Mouse (Mus musculus): ENCODE measurements around the gene Dnajc25.

The Dnajc25 gene

DNA sequence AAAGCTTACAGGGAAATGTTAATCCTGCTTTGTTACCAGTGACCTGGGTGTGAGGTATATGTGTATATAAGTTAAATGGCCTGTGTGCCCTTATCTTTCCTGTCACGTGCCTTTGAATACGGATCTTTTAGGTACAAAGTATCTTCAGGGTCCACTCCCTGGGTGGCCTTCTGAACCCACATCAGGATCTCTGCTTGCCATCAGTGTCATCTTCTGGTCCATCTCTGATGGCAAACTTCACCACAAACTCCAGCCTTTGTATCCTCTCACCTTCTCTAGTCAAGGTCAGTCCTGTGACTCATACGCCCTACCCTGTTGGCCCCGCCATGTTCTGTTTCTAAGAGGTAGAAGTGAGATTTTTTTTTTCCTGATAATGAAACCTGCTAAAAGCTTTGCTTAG is at the start of gene Dnajc25:
Gene Dnajc25 (plus strand): TSS at position 301 of the 400 bp plus-strand sequence.
- DNase-seq (ENCODE audit: low read depth) = no peak

DNA sequence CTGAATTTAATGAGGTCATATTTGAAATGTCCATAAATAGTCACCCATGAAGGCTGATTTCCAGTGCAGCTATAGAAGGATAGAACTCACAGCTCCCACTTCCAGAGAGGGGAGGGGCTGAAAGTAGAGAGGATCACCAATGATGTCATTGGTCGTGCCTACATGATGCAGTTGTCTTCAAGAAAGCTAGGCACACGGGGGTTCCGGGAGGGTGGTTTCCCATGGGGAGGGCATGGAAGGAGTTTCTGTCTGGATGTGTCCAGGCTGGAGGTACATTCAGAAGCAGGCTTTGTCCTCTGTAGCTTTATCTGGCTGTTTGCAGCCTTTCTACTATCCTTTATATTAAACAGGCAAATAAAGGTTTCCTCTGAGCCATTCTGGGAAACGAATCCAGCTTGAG is 46.5 kb upstream of the Dnajc25 start:
- DNase-seq (ENCODE audit: low read depth) = no peak

- DNase-seq (ENCODE audit: low read depth) = no peak
Observed at GRCm38 (mm10) chr4:58952630-58953029, 42.2 kb upstream of the Dnajc25 start.

- DNase-seq (ENCODE audit: low read depth) = no peak
Observed at GRCm38 (mm10) chr4:58961719-58962118, 33.1 kb upstream of the Dnajc25 start.

- DNase-seq (ENCODE audit: low read depth) = no peak
Observed at GRCm38 (mm10) chr4:58963271-58963670, 31.6 kb upstream of the Dnajc25 start.

DNA sequence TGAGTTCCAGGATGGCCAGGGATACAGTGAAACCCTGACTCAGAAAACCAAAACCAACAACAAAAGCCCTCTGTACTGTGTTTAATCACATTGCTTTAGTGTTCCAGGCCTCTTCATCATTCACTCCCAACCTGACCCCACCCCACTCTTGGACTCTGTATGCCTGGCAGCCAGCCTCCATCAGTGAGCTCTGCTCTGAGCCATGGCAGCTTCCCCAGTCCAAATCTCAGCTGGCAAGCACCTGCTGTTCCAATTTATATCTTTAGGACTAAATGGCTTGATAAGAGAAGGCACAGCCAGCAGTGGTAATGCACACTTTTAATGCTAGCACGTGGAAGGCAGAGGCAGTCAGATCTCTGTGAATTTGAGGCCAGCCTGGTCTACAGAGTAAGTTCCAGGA is 29.7 kb upstream of the Dnajc25 start:
- DNase-seq (ENCODE audit: low read depth) = no peak

- no peak for DNase-seq (ENCODE audit: low read depth)
Observed at GRCm38 (mm10) chr4:58970678-58971077, 24.2 kb upstream of the Dnajc25 start.

DNA sequence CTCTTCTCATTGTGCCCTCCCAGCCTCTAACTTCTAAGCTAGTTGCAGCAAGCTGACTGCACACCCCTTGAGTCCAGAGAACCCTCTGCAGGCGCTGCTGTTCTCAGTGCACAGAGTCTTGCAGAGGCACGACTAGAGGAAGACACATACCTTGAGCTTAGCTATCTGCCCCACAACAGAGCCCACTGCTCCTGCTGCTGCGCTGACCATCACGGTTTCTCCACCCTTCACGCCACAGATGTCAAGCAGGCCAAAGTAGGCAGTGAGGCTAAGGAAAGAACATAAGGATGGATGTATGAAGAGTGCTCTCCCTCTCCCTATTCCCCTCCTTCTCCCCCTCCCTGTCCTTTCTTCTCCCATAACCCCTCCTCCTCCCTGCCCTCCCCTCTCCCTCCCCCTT is 19.2 kb upstream of the Dnajc25 start:
- no peak for DNase-seq (ENCODE audit: low read depth)

GRCm38 (mm10) chr4:58981421-58981820 is 13.4 kb upstream of the Dnajc25 start:
- DNase-seq (ENCODE audit: low read depth) = no peak

GRCm38 (mm10) chr4:58982806-58983205 is 12.1 kb upstream of the Dnajc25 start:
- DNase-seq (ENCODE audit: low read depth) = no peak

DNA sequence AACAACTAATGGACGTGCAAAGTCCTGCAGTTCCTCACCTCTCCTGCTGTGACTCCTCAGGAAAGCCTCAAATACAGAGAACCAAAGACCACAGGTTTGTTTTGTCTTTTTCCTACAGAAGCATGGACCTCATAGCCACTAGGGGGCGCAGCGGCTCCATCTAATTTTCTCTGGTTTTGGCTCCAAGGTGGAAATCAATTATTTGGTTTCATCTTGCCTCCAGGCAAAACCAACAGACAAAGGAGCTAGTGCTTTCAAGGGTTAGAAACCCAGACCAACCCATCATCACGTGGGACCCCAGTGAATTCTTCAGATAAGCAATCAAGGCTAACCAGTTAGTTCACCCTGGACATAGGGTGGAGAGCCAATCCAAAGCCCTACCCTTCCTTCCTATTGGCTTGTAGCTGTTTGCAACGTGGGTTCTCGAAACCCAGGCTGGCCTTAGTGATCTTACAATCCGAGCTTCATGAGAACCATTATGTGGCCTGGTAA is 9.7 kb upstream of the Dnajc25 start:
- peak; percentile 82 for DNase-seq (ENCODE audit: low read depth)

DNA sequence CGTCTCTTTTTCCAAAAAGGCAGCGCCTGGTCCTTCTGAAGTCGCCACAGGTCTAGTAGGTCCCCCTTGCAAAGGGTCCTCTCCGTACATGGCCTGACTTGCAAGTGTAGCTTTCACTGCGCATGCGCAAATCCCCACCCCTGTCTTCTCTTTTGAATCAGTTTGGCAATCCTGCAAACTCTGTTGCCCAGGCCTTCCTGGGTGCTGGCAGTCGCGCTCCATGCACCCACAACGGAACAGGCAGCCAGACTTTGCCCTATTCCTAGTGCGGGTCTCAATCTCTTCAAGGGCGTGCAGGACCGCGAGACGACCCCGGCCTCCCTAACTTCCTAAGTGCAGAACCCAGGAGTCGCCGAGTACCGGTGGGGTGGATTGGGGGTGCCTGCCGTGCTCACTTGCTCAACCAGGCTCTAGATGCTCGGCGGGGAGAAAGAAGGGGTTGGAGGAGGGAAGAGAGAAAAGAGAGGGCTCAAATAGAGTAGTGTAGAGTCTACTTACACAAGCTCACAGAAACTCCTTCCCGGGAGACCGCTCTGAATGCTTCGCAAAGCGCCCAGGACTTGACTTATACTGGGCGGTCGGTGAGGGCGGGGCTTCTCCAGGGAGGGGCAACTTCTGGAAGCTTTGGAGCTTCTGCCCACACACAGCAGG is 8.2 kb upstream of the Dnajc25 start, which contains the start of gene Ptgr1:
Gene Ptgr1 (minus strand): TSS at position 580 of the 651 bp plus-strand sequence.
- DNase-seq (ENCODE audit: low read depth) = peak; percentile 77

DNA sequence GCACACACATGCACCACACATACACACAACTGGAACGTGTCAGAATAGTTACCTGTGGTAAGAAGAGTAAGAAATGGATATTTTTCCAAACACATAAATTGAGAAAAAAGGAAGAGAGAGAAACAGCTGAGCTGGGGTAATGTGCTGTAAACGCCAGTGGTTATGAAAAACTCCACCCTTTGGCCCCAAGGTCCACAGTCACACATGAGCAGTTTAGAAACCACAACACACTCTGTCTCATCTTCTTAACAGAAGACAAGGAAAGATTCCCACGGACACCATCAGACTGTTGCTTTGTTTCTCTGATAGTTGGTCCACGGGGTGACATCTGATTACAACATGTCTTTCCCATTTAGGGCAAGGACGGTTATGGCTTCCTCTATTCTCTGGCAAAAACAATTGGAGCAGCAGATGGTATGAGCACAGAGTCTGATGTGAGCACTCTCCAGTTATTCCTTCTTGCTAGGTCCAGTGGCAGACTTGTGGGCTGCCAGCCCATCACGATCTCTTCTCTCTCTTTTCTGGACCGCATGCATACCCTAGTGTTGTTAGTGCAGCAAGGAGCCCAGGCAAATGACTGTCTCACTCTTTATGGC is 5.5 kb upstream of the Dnajc25 start:
- no peak for DNase-seq (ENCODE audit: low read depth)

DNA sequence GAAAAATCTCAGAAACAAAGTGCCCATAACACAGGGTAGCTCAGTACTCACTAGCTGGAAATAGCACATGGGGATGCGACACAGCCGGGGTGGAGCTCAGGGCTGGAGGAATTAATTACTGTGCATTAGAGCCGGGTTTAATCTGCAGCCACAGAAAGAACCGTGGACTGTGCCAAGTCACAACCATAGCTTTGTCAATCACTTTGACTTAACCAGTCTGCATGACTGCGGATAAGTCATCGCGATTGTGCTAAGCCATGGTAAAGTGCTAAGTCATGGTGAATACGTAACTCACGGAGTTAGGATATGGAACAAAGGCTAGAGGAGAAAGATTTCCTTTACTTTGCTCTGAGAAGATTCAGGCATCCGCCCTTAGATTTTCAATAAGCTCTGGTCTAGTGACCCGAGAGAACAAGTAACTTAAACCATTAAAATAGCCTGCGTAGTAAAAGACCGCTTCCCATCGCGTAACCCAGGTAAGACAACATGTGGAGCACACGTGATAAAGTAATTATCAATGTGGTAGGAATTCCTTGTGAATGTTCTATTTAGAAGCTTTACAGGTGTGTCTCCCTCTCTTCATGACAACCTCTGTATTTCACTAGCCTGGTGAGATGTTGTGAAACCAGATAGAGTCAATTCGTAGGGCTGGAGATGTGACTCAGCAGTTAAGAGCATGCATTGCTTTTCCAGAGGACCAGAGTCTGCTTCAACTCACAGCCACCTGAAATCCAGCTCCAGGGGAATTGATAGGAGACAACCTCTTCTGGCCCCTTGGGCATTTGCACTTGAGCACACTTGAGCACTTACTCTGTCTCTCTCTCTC is 4.0 kb upstream of the Dnajc25 start:
- DNase-seq (ENCODE audit: low read depth) = no peak

DNA sequence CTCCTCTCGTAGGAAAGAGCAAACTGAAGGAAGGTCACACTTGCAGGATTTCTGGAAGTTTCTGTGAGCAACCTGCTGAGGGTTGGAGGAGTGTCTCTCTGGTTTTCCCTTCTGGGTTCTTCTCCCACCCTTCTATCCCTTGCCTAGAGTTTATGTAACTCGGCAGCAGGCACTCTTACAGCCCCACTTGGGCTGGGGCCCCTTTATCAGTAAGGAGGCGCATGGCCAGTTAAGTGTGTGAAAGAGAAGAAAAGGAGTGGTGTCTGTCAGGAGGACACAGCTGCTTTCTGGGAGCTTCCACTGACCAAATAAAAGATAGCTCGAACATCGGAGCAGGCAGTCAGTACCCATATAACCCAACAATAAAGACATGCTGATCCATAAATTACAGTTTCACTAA is 2.7 kb upstream of the Dnajc25 start:
- DNase-seq (ENCODE audit: low read depth) = no peak

GRCm38 (mm10) chr4:58995251-58995693 is 410 bp downstream of the Dnajc25 start:
- DNase-seq (ENCODE audit: low read depth) = no peak

DNA sequence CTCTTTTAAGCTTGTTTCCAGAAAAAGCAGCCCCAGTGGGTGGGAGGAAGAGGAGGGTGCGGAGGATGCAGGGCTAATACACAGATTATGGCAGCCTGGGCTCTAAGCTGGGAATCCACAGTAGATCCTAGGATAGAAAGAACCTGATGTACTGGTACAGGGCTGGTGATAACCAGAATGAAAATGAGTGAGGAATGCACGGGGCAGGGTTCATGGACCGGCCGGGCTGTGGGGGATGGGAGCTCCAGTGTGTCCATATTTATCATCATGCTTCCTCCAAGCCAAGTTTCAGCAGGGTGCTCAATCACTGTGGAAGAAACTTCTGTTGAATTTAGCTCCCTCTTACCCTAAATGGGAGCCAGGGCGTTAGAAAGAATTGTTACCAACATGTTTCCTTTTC is 2.2 kb downstream of the Dnajc25 start:
- no peak for DNase-seq (ENCODE audit: low read depth)

DNA sequence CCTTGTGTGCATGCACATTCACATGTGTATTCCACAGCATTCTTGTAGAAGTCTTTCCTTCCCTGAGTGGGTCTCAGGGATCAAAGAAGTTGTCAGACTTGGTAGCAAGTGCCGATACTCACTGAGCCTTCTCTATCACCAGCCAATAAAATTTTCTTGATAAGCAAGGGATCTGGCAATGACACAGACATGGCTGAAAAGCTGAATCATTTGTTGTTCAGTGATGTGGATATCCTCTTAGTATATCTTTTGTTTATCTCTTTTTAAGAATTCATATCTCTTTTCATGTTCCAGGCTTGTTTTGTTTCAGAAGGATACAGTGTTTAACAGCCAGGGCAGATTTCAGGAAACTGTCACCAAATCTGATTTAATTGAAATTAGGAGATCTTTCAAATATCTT is 3.8 kb downstream of the Dnajc25 start:
- DNase-seq (ENCODE audit: low read depth) = no peak

DNA sequence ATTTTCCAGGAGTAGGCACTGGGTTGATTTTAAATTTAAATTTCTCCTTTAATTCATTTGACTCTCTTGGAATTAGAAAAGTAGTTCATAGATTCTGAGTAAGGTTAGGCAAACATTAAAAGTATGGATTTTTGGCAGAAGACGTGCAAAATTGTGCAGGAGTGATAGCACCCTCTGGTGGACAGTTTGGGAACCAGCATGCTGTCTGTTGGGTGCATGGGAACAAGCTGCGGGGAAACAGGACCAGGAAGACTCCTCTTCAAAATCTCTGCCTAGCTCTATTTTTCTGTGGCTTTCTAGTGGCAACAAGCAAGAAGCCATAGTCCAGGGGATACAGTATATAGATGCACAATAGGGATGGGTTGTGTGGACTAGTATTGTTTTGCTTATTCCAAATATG is 4.8 kb downstream of the Dnajc25 start:
- no peak for DNase-seq (ENCODE audit: low read depth)

DNA sequence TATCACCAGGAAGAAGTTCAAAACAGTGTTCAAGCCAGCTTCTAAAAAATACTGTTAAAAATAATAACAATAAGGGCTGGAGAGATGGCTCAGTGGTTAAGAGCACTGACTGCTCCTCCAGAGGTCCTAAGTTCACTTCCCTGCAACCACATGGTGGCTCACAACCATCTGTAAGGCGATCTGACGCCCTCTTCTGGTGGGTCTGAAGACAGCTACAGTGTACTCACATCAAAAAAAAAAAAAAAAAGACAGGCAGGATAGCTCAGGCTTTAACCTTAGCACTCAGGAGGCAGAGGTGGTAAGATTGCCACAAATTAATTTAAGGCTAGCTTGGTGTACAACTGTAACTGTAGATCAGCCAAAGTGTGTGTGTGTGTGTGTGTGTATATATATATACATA is 5.8 kb downstream of the Dnajc25 start:
- no peak for DNase-seq (ENCODE audit: low read depth)

DNA sequence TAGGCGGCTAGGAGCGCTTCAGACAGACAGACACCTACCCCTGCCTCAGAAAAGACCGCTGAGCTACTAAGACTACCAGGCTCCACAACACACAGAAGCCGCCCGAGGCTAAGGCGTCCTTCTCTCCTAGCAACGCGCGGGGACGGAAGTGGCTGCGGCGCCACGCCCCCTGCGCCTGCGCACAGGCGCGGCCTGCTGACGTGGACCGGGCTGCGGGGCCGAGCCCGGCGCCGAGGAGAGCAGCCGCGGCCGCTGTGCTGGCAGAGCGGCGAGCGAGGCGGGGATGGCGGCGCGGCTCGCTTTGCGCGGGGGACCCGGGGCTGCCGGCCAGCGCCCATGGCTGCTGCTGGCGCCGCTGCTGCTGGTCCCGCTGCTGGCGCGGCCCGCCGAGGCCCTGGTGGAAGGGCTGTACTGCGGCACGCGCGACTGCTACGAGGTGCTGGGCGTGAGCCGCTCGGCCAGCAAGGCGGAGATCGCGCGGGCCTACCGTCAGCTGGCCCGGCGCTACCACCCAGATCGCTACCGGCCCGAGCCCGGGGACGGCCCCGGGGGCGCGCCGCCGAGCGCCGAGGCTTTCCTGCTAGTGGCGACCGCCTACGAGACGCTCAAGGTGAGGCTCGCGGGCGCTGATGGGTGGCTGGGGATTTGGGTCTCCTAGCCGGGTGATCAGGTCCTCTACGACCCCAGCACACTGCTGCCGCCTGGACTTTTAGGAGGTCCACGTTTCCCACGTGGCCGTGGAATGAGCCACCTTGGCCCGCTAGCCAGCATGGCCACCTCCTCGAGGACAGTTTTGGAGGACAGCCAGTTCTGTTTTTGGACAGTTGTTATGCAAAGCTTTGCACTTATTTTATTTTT is 8.3 kb downstream of the Dnajc25 start, which contains the start of gene Gm20503:
Gene Gm20503 (plus strand): TSS at position 263 of the 858 bp plus-strand sequence.
- DNase-seq (ENCODE audit: low read depth) = peak; percentile 82

GRCm38 (mm10) chr4:59003806-59004200 is 8.9 kb downstream of the Dnajc25 start:
- no peak for DNase-seq (ENCODE audit: low read depth)

Measured in c-Kit-positive CD71-negative TER-119-negative erythroid progenitor cells, embryonic 14.5 days (primary cell).